Mouse (Mus musculus) thymus, adult 2 months (tissue): ENCODE measurements around the gene Epha2. TPM values are rescaled to one million over a fixed set of nuclear protein-coding genes. Genes with fewer than 3 reads are reported as not detected.

Source experiments
- DNase-seq: peaks from one replicate; pipeline ENCODE4 v3.0.0; 2021
- H3K27ac ChIP-seq: fragments of 200-500 bp; 2 replicates; pipeline ENCODE4 v1.5.1; 2012; ENCODE audit warnings: low read length, control low read depth; ENCODE audit not compliant: control insufficient read depth, insufficient read depth
- H3K27me3 ChIP-seq: fragments of 200-500 bp; 2 replicates; pipeline ENCODE4 v1.6.1; 2012; ENCODE audit warnings: mild to moderate bottlenecking, low read length, moderate library complexity, mixed read lengths; ENCODE audit not compliant: control insufficient read depth, insufficient read depth
- H3K36me3 ChIP-seq: fragments of 200-500 bp; 2 replicates; pipeline ENCODE4 v1.6.1; 2012; ENCODE audit warnings: mild to moderate bottlenecking, low read length, moderate library complexity; ENCODE audit not compliant: control insufficient read depth, insufficient read depth
- H3K4me1 ChIP-seq: fragments of 200-500 bp; replicated peaks from 2 replicates; pipeline ENCODE4 v1.6.1; 2012; ENCODE audit warnings: low read length; ENCODE audit not compliant: control insufficient read depth, insufficient read depth
- H3K4me3 ChIP-seq: fragments of 200-500 bp; 2 replicates; pipeline ENCODE4 v1.5.1; 2012; ENCODE audit warnings: mild to moderate bottlenecking, low read length, control low read depth, moderate library complexity; ENCODE audit not compliant: control insufficient read depth, insufficient read depth
- CTCF ChIP-seq: fragments of 200-500 bp; IDR thresholded peaks from 2 replicates; pipeline ENCODE4 v1.5.1; 2012; ENCODE audit warnings: mild to moderate bottlenecking, control low read depth, low read length, moderate library complexity, borderline replicate concordance; ENCODE audit not compliant: control insufficient read depth, poor library complexity, insufficient read depth; ENCODE audit errors: extremely low read depth
- POLR2A ChIP-seq: fragments of 200-500 bp; IDR thresholded peaks from 2 replicates; pipeline ENCODE4 v1.6.1; 2012; ENCODE audit warnings: mild to moderate bottlenecking, low read length, control low read depth, moderate library complexity; ENCODE audit not compliant: control insufficient read depth, poor library complexity, insufficient read depth; ENCODE audit errors: extremely low read depth
- WGBS: fragments of 180-500 bp; shearing (Covaris S2); methylation state at CpG from one replicate; pipeline ENCODE4 v1.1.7; 2018; 5-methylcytosine and 5-hydroxymethylcytosine counted together
- polyA plus RNA-seq: library from polyadenylated mRNA; depleted of rRNA; stranded (reverse); fragments of >200 nt; gene quantifications from 2 replicates; pipeline ENCODE4 v1.2.3, GENCODE M21; 2012

Epha2 gene
- polyA plus RNA-seq, 1 experiment = 3.9 TPM

DNA sequence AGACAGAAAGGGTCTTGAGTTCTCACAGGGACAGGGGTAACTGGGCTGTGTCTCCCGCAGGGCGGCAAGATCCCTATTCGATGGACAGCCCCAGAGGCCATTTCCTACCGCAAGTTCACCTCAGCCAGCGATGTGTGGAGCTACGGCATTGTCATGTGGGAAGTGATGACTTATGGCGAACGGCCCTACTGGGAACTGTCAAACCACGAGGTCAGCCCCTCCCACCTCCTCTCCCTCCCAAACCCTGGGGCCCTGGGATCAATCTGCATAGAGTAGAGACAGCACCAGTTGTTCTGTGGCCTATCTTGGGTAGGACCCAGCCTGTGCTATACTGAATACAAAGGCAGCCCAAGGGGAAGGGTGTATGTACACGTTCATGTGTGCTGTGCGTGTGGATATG, 21.5 kb downstream of the Epha2 start:
- no peak for TF ChIP-seq CTCF
- Histone ChIP-seq H3K27ac (no peak overlapping the region), H3K36me3 (no peaks in the 10 kb centered on the region), H3K4me3 (no peak overlapping the region), H3K4me1 (no peaks in the 10 kb centered on the region), H3K27me3 (no peaks in the 10 kb centered on the region)
- 73% methylated on average over 11 of the region's 11 CpGs for WGBS
- no peak for DNase-seq

- no peaks in the 10 kb centered on the region for H3K4me1 ChIP-seq
- TF ChIP-seq POLR2A = no peak
- TF ChIP-seq CTCF = no peak
- no peak overlapping the region for H3K27ac ChIP-seq
- H3K4me3 ChIP-seq = no peak overlapping the region
- no peaks in the 10 kb centered on the region for H3K27me3 ChIP-seq
- no peak for DNase-seq
- WGBS = 91% methylated on average over 6 of the region's 6 CpGs
- no peaks in the 10 kb centered on the region for H3K36me3 ChIP-seq
Measured at GRCm38 (mm10) chr4:141324771-141325191, 23.7 kb downstream of the Epha2 start.

DNA sequence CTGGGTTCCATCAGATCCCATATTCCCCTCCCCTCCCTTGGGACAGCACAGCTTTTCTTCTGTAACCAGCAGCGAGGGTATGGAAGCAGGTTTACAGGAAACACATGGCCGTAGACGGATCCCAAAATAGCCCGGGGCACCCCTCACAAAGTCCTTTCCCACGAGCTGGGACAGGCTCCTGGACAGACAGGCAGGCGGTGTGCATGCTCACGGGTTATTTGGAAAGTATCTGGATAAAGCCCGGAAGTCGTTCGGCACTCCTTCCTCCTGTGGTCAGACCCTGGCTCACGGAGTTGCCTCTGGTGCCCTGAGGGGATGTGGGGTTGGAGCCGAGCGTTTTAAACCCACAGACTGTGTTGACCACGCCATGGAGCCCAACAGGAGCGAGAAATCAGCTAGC, 24.6 kb downstream of the Epha2 start:
- DNase-seq = no peak
- Histone ChIP-seq H3K36me3 (no peaks in the 10 kb centered on the region), H3K27me3 (no peaks in the 10 kb centered on the region), H3K4me1 (no peaks in the 10 kb centered on the region), H3K4me3 (no peak overlapping the region), H3K27ac (no peak overlapping the region)
- TF ChIP-seq CTCF = no peak
- TF ChIP-seq POLR2A = no peak
- 21% methylated on average over 15 of the region's 15 CpGs for WGBS

DNA sequence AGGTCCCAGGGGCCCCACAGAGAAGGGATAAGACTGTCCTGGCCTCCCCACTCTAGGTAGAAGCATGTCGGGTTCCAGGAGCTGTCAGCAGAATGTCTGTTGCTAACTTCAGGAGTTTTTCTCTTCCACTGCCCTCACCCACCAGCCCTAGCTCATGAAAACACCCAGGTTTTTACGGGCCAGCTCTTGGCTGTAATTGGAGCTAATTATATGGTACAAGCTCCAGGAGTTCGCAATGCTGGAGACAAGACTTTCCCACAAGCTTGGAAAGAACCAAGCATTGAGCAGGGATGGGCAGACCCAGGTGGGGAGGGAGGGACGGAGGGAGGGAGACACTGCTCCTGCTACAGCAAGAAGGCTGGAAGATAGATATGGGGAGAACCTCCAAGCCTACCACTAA, 26.0 kb downstream of the Epha2 start:
- 96% methylated on average over 4 of the region's 4 CpGs for WGBS
- Histone ChIP-seq H3K27ac (no peak overlapping the region), H3K4me1 (no peaks in the 10 kb centered on the region), H3K36me3 (no peaks in the 10 kb centered on the region), H3K4me3 (no peak overlapping the region), H3K27me3 (no peaks in the 10 kb centered on the region)
- DNase-seq = no peak
- no peak for TF ChIP-seq CTCF
- TF ChIP-seq POLR2A = no peak

DNA sequence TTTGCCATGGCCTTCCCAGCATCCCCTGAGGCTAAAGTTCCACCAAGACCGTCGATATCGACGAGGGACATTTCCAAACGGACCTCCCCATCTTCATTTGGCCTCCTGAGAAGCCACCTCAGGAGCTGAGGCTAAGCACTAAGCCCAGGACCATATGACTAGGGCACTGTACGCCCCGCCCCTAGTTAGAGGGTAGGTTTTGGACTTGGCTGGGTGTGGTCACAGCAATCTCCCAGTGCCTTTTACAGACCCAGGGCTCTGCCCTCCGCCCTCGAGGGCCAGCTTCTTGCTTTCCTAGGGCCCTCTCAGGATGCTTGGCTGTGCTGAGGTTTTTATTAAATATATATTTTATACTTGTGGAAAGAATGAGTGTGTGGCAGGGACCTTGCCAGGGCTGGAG, 27.7 kb downstream of the Epha2 start:
- Histone ChIP-seq H3K36me3 (no peaks in the 10 kb centered on the region), H3K27me3 (no peaks in the 10 kb centered on the region), H3K4me3 (no peak overlapping the region), H3K4me1 (no peaks in the 10 kb centered on the region), H3K27ac (no peak overlapping the region)
- WGBS = 95% methylated on average over 9 of the region's 9 CpGs
- TF ChIP-seq CTCF (no peak), POLR2A (no peak)
- no peak for DNase-seq

DNA sequence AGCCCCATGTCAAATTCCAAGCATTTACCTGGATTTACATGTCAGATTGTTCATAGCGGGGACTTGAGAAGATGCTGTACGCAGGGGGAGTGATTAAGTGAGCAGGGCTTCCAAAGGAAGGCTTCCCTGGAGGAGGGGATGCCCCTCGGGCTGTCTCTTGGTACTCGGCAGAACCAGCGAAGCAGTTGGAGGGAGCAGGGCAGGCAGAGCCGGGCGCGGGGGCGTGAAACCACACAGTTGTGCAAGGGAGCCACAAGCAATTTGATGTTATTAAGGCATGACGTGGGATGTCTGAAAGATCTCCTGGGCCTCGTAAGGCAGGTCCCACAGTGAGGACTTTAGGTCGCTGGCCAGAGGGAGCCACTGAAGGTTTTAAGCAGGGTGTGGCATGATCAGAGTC, 28.9 kb downstream of the Epha2 start:
- H3K4me1 ChIP-seq = no peaks in the 10 kb centered on the region
- no peak for DNase-seq
- H3K4me3 ChIP-seq = no peak overlapping the region
- TF ChIP-seq CTCF = no peak
- TF ChIP-seq POLR2A = no peak
- 79% methylated on average over 12 of the region's 12 CpGs for WGBS
- no peaks in the 10 kb centered on the region for H3K27me3 ChIP-seq
- no peak overlapping the region for H3K27ac ChIP-seq
- no peaks in the 10 kb centered on the region for H3K36me3 ChIP-seq

GRCm38 (mm10) chr4:141331446-141331845, 30.4 kb downstream of the Epha2 start:
- no peaks in the 10 kb centered on the region for H3K4me1 ChIP-seq
- TF ChIP-seq POLR2A (no peak), CTCF (no peak)
- WGBS = 99% methylated on average over 2 of the region's 2 CpGs
- no peak for DNase-seq
- no peak overlapping the region for H3K4me3 ChIP-seq
- H3K27me3 ChIP-seq = no peaks in the 10 kb centered on the region
- H3K36me3 ChIP-seq = no peaks in the 10 kb centered on the region
- no peak overlapping the region for H3K27ac ChIP-seq
